Mouse (Mus musculus): Measurements from ENCODE around the gene Nucb1. TPM values are rescaled to one million over a fixed set of nuclear protein-coding genes. Genes with fewer than 3 reads are reported as not detected.
A peak's percentile ranks its signal among the peaks of the same experiment; 100 is the strongest.
"Not testable (repeated sequence)": the region's sequence is repeated elsewhere in the genome, so short reads cannot be mapped to it uniquely, and the experiment has no call there.

Nucb1 gene
- polyA plus RNA-seq, 1 experiment from 2014 or later = 198 TPM

GRCm38 (mm10) chr7:45470869-45471268 is 39.3 kb downstream of the Nucb1 start:
- H3K9me3 ChIP-seq = no peaks in the 10 kb centered on the region
- peaks cover 8% of the 10 kb centered on the region for H3K4me1 ChIP-seq
- 5% methylated on average over 3 of the region's 3 CpGs for WGBS
- H3K9ac ChIP-seq = no peak overlapping the region
- H3K27ac ChIP-seq = no peak overlapping the region
- no peak for ATAC-seq (ENCODE audit: insufficient number of reproducible peaks, insufficient read depth, low FRiP score, low TSS enrichment, low read depth)
- H3K36me3 ChIP-seq = no peaks in the 10 kb centered on the region
- H3K4me3 ChIP-seq = no peak overlapping the region
- no peak overlapping the region for H3K4me2 ChIP-seq
- H3K27me3 ChIP-seq = no peaks in the 10 kb centered on the region

GRCm38 (mm10) chr7:45467090-45467670 is 43.0 kb downstream of the Nucb1 start:
- Histone ChIP-seq H3K4me2 (peak overlapping the region; percentile 94), H3K27ac (no peak overlapping the region; the same call in 1 of the 2 replicates), H3K4me1 (peaks cover 17% of the 10 kb centered on the region), H3K9ac (peak overlapping the region; percentile 54; the same call in 1 of the 2 replicates), H3K4me3 (peak overlapping the region; percentile 91), H3K9me3 (no peaks in the 10 kb centered on the region), H3K27me3 (no peaks in the 10 kb centered on the region), H3K36me3 (peaks cover 32% of the 10 kb centered on the region)
- 27% methylated on average over 7 of the region's 7 CpGs for WGBS
- ATAC-seq (ENCODE audit: insufficient number of reproducible peaks, insufficient read depth, low FRiP score, low TSS enrichment, low read depth) = peak; percentile 2; the same call in 1 of the 2 replicates

GRCm38 (mm10) chr7:45466283-45467089 is 43.7 kb downstream of the Nucb1 start, which contains the start of gene Bax:
Gene Bax (minus strand): TSS chr7:45466898.
- H3K27ac ChIP-seq = peak within 1 kb of the TSS; percentile 28; the same call in 1 of the 2 replicates
- peak within 1 kb of the TSS; percentile 91 for H3K4me3 ChIP-seq
- peak; percentile 71 for ATAC-seq (ENCODE audit: insufficient number of reproducible peaks, insufficient read depth, low FRiP score, low TSS enrichment, low read depth)
- peak within 1 kb of the TSS; percentile 91 for H3K9ac ChIP-seq
- H3K36me3 ChIP-seq = peaks cover 37% of the 10 kb centered on the region
- H3K4me2 ChIP-seq = peak within 1 kb of the TSS; percentile 94
- no peaks in the 10 kb centered on the region for H3K27me3 ChIP-seq
- 0% methylated on average over 58 of the region's 58 CpGs for WGBS
- H3K9me3 ChIP-seq = no peaks in the 10 kb centered on the region
- peaks cover 21% of the 10 kb centered on the region for H3K4me1 ChIP-seq

- Histone ChIP-seq H3K4me1 (peaks cover 28% of the 10 kb centered on the region), H3K4me2 (peak overlapping the region; percentile 94), H3K9me3 (no peaks in the 10 kb centered on the region), H3K36me3 (peaks cover 37% of the 10 kb centered on the region), H3K27me3 (no peaks in the 10 kb centered on the region), H3K4me3 (peak overlapping the region; percentile 91), H3K9ac (peak overlapping the region; percentile 91), H3K27ac (no peak overlapping the region)
- ATAC-seq (ENCODE audit: insufficient number of reproducible peaks, insufficient read depth, low FRiP score, low TSS enrichment, low read depth) = no peak
- 82% methylated on average over 9 of the region's 9 CpGs for WGBS
Observed at GRCm38 (mm10) chr7:45465549-45465948, 44.7 kb downstream of the Nucb1 start.

- Histone ChIP-seq H3K4me2 (peak overlapping the region; percentile 94; the same call in 1 of the 2 replicates), H3K27me3 (no peaks in the 10 kb centered on the region), H3K4me3 (peak overlapping the region; percentile 91; the same call in 1 of the 2 replicates), H3K27ac (no peak overlapping the region), H3K4me1 (peaks cover 33% of the 10 kb centered on the region), H3K36me3 (peaks cover 37% of the 10 kb centered on the region), H3K9me3 (no peaks in the 10 kb centered on the region), H3K9ac (no peak overlapping the region)
- no peak for ATAC-seq (ENCODE audit: insufficient number of reproducible peaks, insufficient read depth, low FRiP score, low TSS enrichment, low read depth)
- 95% methylated on average over 12 of the region's 12 CpGs for WGBS
Observed at GRCm38 (mm10) chr7:45465112-45465511, 45.1 kb downstream of the Nucb1 start.

GRCm38 (mm10) chr7:45463987-45464778 is 46.0 kb downstream of the Nucb1 start:
- Histone ChIP-seq H3K4me1 (peaks cover 34% of the 10 kb centered on the region), H3K4me2 (no peak overlapping the region), H3K36me3 (peaks cover 37% of the 10 kb centered on the region), H3K27ac (no peak overlapping the region), H3K9ac (no peak overlapping the region), H3K4me3 (no peak overlapping the region), H3K27me3 (no peaks in the 10 kb centered on the region), H3K9me3 (no peaks in the 10 kb centered on the region)
- ATAC-seq (ENCODE audit: insufficient number of reproducible peaks, insufficient read depth, low FRiP score, low TSS enrichment, low read depth) = no peak
- 94% methylated on average over 7 of the region's 7 CpGs for WGBS

GRCm38 (mm10) chr7:45462868-45463267 is 47.3 kb downstream of the Nucb1 start:
- 78% methylated on average over 4 of the region's 4 CpGs for WGBS
- H3K4me3 ChIP-seq; H3K27ac ChIP-seq; H3K4me2 ChIP-seq; H3K27me3 ChIP-seq; ATAC-seq (ENCODE audit: insufficient number of reproducible peaks, insufficient read depth, low FRiP score, low TSS enrichment, low read depth); H3K9ac ChIP-seq; H3K9me3 ChIP-seq: not testable (repeated sequence)
- Histone ChIP-seq H3K4me1 (peaks cover 41% of the 10 kb centered on the region), H3K36me3 (peaks cover 44% of the 10 kb centered on the region)

GRCm38 (mm10) chr7:45462325-45462724 is 47.9 kb downstream of the Nucb1 start:
- Histone ChIP-seq H3K27ac (no peak overlapping the region), H3K4me2 (no peak overlapping the region), H3K9me3 (no peaks in the 10 kb centered on the region), H3K4me3 (no peak overlapping the region), H3K4me1 (peaks cover 46% of the 10 kb centered on the region), H3K9ac (no peak overlapping the region), H3K36me3 (peaks cover 49% of the 10 kb centered on the region), H3K27me3 (no peaks in the 10 kb centered on the region)
- ATAC-seq (ENCODE audit: insufficient number of reproducible peaks, insufficient read depth, low FRiP score, low TSS enrichment, low read depth) = no peak
- WGBS = 81% methylated on average over 4 of the region's 4 CpGs

- 89% methylated on average over 4 of the region's 4 CpGs for WGBS
- Histone ChIP-seq H3K4me2 (no peak overlapping the region), H3K9ac (no peak overlapping the region), H3K27me3 (no peaks in the 10 kb centered on the region), H3K36me3 (peaks cover 55% of the 10 kb centered on the region), H3K4me3 (no peak overlapping the region), H3K4me1 (peaks cover 52% of the 10 kb centered on the region), H3K9me3 (no peaks in the 10 kb centered on the region), H3K27ac (peak overlapping the region; percentile 29; the same call in 1 of the 2 replicates)
- ATAC-seq (ENCODE audit: insufficient number of reproducible peaks, insufficient read depth, low FRiP score, low TSS enrichment, low read depth) = no peak
Observed at GRCm38 (mm10) chr7:45461781-45462180, 48.4 kb downstream of the Nucb1 start.

GRCm38 (mm10) chr7:45461326-45461725 is 48.9 kb downstream of the Nucb1 start:
- Histone ChIP-seq H3K4me3 (no peak overlapping the region), H3K9me3 (no peaks in the 10 kb centered on the region), H3K9ac (no peak overlapping the region), H3K27ac (peak overlapping the region; percentile 96), H3K27me3 (no peaks in the 10 kb centered on the region), H3K4me2 (no peak overlapping the region), H3K4me1 (peaks cover 53% of the 10 kb centered on the region), H3K36me3 (peaks cover 58% of the 10 kb centered on the region)
- 44% methylated on average over 5 of the region's 5 CpGs for WGBS
- no peak for ATAC-seq (ENCODE audit: insufficient number of reproducible peaks, insufficient read depth, low FRiP score, low TSS enrichment, low read depth)

- 25% methylated on average over 13 of the region's 13 CpGs for WGBS
- Histone ChIP-seq H3K4me3 (peak overlapping the region; percentile 80), H3K4me2 (peak overlapping the region; percentile 62), H3K9me3 (no peaks in the 10 kb centered on the region), H3K9ac (peak overlapping the region; percentile 52), H3K27ac (peak overlapping the region; percentile 96), H3K36me3 (peaks cover 62% of the 10 kb centered on the region), H3K27me3 (no peaks in the 10 kb centered on the region), H3K4me1 (peaks cover 52% of the 10 kb centered on the region)
- ATAC-seq (ENCODE audit: insufficient number of reproducible peaks, insufficient read depth, low FRiP score, low TSS enrichment, low read depth) = 0 out of 2 replicates have a peak, but pooled peaks have one; percentile 12
Observed at GRCm38 (mm10) chr7:45460860-45461314, 49.3 kb downstream of the Nucb1 start.
